Mouse (Mus musculus): Measurements from ENCODE around the gene Dok4.

DNA sequence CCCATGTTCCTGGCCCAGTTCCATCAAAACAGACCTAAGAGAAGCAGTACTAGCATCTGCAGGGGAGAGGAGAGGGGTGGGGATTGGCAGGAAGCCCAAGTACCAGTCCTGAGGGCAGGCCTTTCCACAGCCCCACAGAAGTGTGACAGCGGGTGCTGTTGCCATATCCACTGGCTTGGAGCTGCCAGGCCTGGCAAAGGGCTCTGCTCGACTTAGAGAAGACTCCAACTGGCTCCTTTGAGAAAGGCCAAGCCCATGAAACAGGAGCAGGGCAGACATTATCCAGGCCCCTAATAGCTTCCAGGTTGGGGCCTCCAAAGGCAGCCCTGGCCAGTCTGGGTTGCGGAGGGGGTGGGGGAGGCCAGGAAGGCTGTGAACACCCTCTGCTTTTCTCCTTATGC, 38.6 kb upstream of the Dok4 start:
- TF ChIP-seq CTCF (IDR thresholded peaks at IDR 0.05; ENCODE audit: insufficient read depth, low read depth, low read length) (no peak), POLR2A (IDR thresholded peaks at IDR 0.05; ENCODE audit: insufficient read depth, low read depth, low read length) (no peak)
